Mouse (Mus musculus) liver, postnatal 0 days (tissue): ENCODE measurements around the gene Cyp2c40.
"Not testable (repeated sequence)": the region's sequence is repeated elsewhere in the genome, so short reads cannot be mapped to it uniquely, and the experiment has no call there.

Source experiments
- CTCF ChIP-seq: sonication (generic); IDR thresholded peaks from 2 replicates; pipeline ENCODE4 v1.5.1; 2016; ENCODE audit warnings: antibody characterized with exemption, low read depth
- EP300 ChIP-seq: IDR thresholded peaks from 2 replicates; pipeline ENCODE4 v1.6.1; 2016; ENCODE audit warnings: antibody characterized with exemption, low read depth, mild to moderate bottlenecking

GRCm38 (mm10) chr19:39812714-39813113, at the start of gene Cyp2c40:
- not testable (repeated sequence) for TF ChIP-seq CTCF, EP300
